Comparison of ENCODE assay signal across 26 mouse cellular contexts in genomic region chr4:30133011-30133410, GRCm38 (mm10).
DNase-seq lines count a peak whose midpoint lies in the region; ATAC-seq and TF ChIP-seq lines count a peak whose summit lies in the region.
"Had no signal": no experiment of that assay in that cellular context is flagged by ENCODE, and none has a peak within 500 bp of the region (broad histone marks: within the 10 kb centered on the region; RNA-seq: fewer than 3 reads in every experiment).

No protein-coding gene starts in this region.

- no peak overlapping the region for H3K27ac ChIP-seq in forebrain, embryonic 11.5 days (ENCODE audit: low read depth, low read length)
- no peak overlapping the region for H3K27ac ChIP-seq in forebrain, embryonic 10.5 days
- H3K27ac ChIP-seq in left cerebral cortex, adult 2 months = no peak overlapping the region
- H3K27ac ChIP-seq: hindbrain, embryonic 10.5 days; limb, embryonic 12.5 days; liver, embryonic 15.5 days; neural tube, embryonic 13.5 days; stomach, postnatal 0 days had no signal

- 0 out of 2 replicates have a peak, but pooled peaks have one; percentile 36 for ATAC-seq in forebrain, embryonic 11.5 days (replicated peaks; ENCODE audit: low FRiP score)
- ATAC-seq: intestine, postnatal 0 days had no signal

- DNase-seq in cerebellum, adult 9-10 months = peak; percentile 1
- no peak for DNase-seq in cerebellum, adult 11-12 months
- DNase-seq in forebrain, embryonic 11.5 days (ENCODE audit: low spot score) = no peak
- no peak for DNase-seq in forebrain, embryonic 10.5 days (ENCODE audit: extremely low spot score, low spot score)
- peak; percentile 28 for DNase-seq in left cerebral cortex, postnatal 4 days
- DNase-seq in left cerebral cortex, adult 2 months (ENCODE audit: extremely low spot score in 1 of 2, low spot score in 2 of 2) = no peak
- DNase-seq in embryo, embryonic 11 days = no peak
- DNase-seq: adrenal gland, adult 8-10 months; gastrocnemius, postnatal 14 days; heart, postnatal 14 days; kidney, postnatal 14 days; layer of hippocampus, adult 9-11 months; lung, embryonic 14.5 days; lung, postnatal 14 days; midbrain, embryonic 14.5 days; right cerebral cortex, postnatal 4 days; thymus, adult 18-20 months; thymus, postnatal 25 days had no signal

- intact Hi-C loops in left cerebral cortex, postnatal 4 days (cut with DNase I) = no loop called here
- intact Hi-C loops in left cerebral cortex, adult 2 months (cut with DNase I) = no loop called here

- TF ChIP-seq CTCF in left cerebral cortex, adult 2 months (IDR thresholded peaks at IDR 0.05) = no peak

- H3K27me3 ChIP-seq in forebrain, embryonic 11.5 days (ENCODE audit: control insufficient read depth, insufficient read depth, low read length) = no peaks in the 10 kb centered on the region
- H3K27me3 ChIP-seq in forebrain, embryonic 10.5 days (ENCODE audit: poor library complexity, severe bottlenecking) = no peaks in the 10 kb centered on the region
- H3K27me3 ChIP-seq: limb, embryonic 12.5 days; liver, embryonic 15.5 days; neural tube, embryonic 13.5 days had no signal

- no peak overlapping the region for H3K4me2 ChIP-seq in forebrain, embryonic 11.5 days (ENCODE audit: low read depth, low read length, severe bottlenecking)
- H3K4me2 ChIP-seq: limb, embryonic 12.5 days; liver, embryonic 15.5 days; lung, embryonic 14.5 days; neural tube, embryonic 13.5 days had no signal

- no peaks in the 10 kb centered on the region for H3K36me3 ChIP-seq in forebrain, embryonic 11.5 days (ENCODE audit: control insufficient read depth, insufficient read depth, low read length)
- no peaks in the 10 kb centered on the region for H3K36me3 ChIP-seq in forebrain, embryonic 10.5 days (replicated peaks)
- H3K36me3 ChIP-seq: G1E; hindbrain, embryonic 10.5 days; limb, embryonic 12.5 days; liver, embryonic 15.5 days; neural tube, embryonic 13.5 days had no signal

- no peak overlapping the region for H3K9ac ChIP-seq in forebrain, embryonic 11.5 days (ENCODE audit: low read length)
- H3K9ac ChIP-seq: limb, embryonic 12.5 days; liver, embryonic 15.5 days; lung, embryonic 14.5 days; neural tube, embryonic 13.5 days had no signal

- no peaks in the 10 kb centered on the region for H3K9me3 ChIP-seq in forebrain, embryonic 11.5 days (ENCODE audit: control insufficient read depth, low read length)
- no peaks in the 10 kb centered on the region for H3K9me3 ChIP-seq in forebrain, embryonic 10.5 days
- H3K9me3 ChIP-seq: G1E; hindbrain, embryonic 10.5 days; limb, embryonic 12.5 days; liver, embryonic 15.5 days; neural tube, embryonic 13.5 days had no signal

- no peaks in the 10 kb centered on the region for H3K4me1 ChIP-seq in forebrain, embryonic 11.5 days (replicated peaks; ENCODE audit: control insufficient read depth, insufficient read depth, low read length)
- no peaks in the 10 kb centered on the region for H3K4me1 ChIP-seq in forebrain, embryonic 10.5 days
- H3K4me1 ChIP-seq: hindbrain, embryonic 10.5 days; limb, embryonic 12.5 days; liver, embryonic 15.5 days; neural tube, embryonic 13.5 days had no signal

- no peak overlapping the region for H3K4me3 ChIP-seq in forebrain, embryonic 11.5 days (ENCODE audit: low read depth, low read length)
- no peak overlapping the region for H3K4me3 ChIP-seq in forebrain, embryonic 10.5 days
- no peak overlapping the region for H3K4me3 ChIP-seq in left cerebral cortex, adult 2 months
- H3K4me3 ChIP-seq: erythroblast, embryonic 14.5 days; hindbrain, embryonic 10.5 days; limb, embryonic 12.5 days; liver, embryonic 15.5 days; neural tube, embryonic 13.5 days had no signal

Comparison
In these comparisons a context has a peak if more than half of its experiments do, and no peak if none do; other contexts are left out.
1. DNase-seq: peak in cerebellum, adult 9-10 months (single experiment) and left cerebral cortex, postnatal 4 days (single experiment); none in cerebellum, adult 11-12 months (single experiment), forebrain, embryonic 11.5 days (single experiment), forebrain, embryonic 10.5 days (single experiment), left cerebral cortex, adult 2 months (0 of 2) and embryo, embryonic 11 days (single experiment).